Mouse (Mus musculus) spleen, postnatal 36 days (tissue): ENCODE data around the gene Fscb.

Experiments
- DNase-seq, 2 experiments: peaks; one replicate each; pipeline ENCODE4 v3.0.0; 2022; ENCODE audit warnings: low spot score in 2 of 2, mixed read lengths in 1 of 2

Fscb gene

DNA sequence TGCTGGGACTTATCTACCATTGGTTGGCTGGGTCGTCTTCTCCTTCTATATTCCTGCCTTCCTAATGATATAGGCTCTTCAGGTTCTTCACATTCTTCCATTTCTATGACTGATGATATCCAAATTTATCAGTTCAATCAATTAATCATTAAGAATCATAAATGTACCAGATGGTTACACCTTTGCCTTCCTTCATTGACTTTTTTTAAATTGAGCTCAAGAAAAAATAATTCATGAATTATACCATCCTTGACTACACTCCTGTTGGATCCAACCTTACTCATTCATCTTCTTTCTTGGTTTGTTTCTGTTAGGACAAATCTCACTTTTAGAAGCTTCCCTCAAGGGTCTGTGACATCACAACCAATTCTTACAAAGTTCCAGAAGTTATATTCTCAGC is at the start of gene Fscb:
Gene Fscb, minus strand, starts transcription at position 101 of the 400 bp plus-strand sequence.
- no peak for DNase-seq

- DNase-seq = no peak
Observed at GRCm38 (mm10) chr12:64516775-64517174, 42.3 kb upstream of the Fscb start.

DNA sequence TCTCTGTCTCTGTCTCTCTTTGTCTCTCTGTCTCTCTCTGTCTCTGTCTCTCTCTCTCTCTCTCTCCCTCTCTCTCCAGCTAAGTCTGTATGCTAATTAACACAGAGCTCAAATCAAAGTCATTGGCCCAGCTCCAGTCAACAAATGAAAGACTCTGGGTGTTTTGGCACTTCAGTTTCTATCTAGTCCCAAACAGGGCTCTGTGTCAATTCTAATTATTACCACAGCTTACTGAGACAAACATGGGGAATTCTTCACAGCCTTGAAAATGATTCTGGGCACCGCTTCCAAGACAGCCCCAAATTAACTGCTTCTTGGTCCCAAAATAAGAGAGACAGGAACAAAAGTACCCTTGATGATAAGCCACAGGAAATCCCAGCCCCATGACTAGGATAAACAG is 38.9 kb upstream of the Fscb start:
- no peak for DNase-seq

- DNase-seq = no peak
Observed at GRCm38 (mm10) chr12:64497706-64498105, 23.2 kb upstream of the Fscb start.

- no peak for DNase-seq
Observed at GRCm38 (mm10) chr12:64473615-64474014, 875 bp downstream of the Fscb start.

DNA sequence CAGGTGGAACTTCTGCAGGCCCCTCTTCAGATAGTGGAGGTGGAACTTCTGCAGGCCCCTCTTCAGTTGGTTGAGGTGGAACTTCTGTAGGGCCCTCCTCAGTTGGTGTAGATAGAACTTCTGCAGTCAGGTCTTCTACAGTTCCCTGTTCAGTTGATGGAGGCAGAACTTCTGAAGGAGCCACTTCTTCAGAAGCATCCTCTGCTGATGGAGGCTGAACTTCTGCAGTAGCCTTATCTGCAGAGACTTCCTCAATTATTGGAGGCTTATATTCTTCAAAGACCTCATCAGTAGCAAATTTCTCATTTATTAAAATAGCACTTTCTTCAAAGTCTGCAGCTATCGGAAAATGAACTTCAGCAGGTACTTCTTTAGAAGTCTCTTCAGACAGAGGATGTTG is 1.4 kb downstream of the Fscb start:
- DNase-seq = no peak

DNA sequence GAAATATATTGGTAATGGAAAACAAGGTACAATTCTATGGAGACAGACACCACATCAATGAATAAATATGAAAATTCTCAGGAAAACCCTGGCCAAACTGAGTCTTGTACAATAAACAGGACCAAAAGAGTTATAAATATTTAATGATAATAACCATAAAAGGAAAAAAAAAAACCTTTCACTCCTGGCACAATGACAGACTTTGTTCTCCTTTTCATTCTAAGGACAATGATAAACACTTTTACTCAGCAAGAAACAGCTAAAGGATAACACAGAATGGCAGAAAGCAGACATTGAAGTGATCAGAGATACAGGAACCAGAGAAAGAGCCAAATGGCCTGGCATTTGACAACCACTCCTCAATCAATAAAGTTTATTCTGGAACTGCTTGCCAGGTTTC is 19.3 kb downstream of the Fscb start:
- no peak for DNase-seq

DNA sequence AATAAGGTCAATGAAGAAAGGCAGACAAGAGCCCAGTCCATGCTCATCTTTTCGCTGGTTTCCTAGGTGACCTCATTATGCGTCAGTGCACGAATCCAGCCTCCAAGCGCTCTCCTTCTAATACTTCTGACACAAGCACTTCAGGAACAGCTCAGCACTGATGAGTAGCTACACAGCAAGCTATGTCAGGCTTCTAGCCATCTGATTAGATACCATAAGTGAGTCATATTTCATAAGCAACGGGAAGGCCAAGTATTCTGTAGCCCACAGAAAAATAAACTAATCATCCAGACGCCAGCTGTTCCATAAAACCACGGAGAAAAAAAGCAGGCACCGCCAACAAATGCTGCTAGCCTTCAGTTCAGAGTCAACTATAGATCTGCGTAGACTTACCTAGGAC is 24.6 kb downstream of the Fscb start:
- no peak for DNase-seq

DNA sequence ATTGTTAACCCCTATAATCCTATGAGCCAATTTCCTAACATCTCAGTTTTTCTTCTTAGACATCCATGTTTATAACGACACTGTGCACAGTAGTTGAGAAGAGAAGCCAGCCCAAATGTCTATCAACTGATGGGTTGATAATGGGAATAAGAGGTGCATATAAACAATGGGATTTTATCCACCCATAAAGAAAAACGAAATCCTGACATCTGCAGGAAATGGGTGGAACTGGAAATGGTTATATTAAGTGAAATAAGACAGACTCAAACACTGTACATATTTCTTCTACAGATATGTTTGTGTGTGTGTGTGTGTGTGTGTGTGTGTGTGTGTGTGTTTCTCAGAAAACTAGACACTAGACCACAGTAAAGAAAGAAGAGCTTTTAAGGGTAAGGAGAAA is 37.8 kb downstream of the Fscb start:
- DNase-seq = no peak
